Mouse (Mus musculus): ENCODE measurements around the gene Inpp4a.

Gene Inpp4a

DNA sequence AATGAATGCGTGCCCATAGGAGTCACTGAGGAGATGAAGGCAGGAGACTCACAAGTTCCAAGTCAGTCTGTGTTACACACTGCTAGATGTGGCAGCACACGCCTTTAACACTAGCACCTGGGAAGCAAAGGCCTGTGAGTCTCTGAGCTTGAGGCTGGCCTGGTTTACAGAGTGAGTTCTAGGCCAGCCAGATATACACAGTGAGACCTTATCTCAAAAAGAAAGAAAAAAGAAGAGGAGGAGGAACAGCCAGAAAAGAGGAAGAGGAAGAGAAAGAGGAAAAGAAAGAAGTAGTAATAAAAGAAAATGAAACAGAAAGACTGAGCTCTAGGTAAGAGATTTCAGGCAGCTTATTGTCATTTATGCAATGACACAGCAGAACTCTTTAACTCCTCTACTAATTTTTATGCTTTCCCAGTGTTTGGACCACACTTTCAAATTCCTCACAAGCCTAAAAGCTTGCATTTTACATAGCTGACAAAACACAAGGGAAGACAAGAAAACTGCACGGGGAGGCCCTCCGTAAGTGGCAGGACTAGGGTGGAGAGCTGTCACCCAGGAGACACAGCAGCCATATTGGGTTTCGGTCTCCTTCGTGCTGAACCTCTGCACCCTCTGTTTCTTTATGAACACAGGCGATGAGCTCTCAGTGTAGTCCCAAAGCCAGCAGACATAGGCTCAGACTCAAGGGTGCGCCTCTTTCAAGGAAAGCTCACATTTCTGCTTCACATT lies 127.6 kb downstream of the Inpp4a start:
- no peak for DNase-seq

DNA sequence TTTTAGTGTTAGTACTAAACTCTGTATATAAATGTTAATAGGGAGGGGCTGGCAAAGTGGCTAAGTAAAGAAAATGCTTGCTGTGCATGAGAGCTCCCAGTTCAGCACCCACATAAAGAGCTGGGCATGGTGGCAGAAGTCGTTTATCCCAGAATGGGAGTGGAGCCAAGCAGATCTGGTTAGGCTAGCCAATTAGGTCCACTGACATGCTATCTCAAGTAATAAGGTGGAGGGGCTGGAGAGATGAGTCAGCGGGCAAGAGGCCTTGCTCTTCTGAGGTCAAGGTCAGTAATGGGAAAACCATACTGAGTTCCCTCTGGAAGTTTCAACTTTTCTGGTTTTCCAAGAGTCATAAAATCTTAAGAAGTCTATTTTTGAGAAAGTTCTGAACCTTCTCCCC lies 129.2 kb downstream of the Inpp4a start:
- no peak for DNase-seq

DNA sequence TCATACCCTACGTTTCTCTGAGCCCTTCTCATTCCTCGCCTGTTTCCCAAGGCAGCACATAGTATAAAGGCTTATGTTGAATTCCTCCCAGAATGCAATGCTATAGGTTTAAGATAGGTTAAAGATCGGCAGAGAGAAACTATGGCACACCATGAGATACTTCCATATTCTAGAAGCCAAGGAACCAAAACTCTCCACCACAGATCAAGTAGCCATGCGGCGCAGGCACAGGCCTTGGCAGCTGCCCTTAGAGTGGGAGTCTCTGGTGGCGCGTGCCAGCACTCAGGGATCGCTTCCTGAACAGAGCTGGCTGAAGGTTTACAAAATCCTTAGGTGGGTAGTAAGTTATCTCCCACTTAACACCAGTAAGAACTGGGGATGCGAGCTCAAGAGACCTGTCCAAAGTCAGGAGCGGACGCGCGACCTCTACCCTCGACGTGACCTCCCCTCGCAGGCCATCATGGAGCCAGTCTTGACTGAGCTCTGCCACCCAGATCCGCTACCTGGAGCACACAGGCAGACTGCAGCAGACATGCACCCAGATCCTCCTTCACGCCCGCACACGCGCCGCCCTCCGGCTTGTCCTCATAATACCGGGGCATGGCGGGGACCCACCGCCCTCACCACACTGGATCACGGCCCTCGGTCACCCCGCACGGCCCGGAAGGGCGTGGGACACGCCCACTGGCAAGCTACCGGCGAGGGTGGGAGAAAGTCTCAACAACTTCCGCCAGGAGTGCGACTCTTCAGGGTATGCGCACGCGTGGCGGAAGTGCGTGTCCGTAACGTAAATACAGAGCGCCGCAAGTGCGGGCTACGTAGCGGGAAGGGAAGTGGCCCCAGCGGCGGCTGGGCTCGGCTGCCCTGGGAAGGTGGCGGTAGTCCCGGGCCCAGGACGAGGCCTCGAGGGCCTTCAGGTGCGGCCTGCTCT lies 130.0 kb downstream of the Inpp4a start, which contains the start of the genes Coa5 and Unc50:
Gene Coa5 (minus strand): TSS at position 738 of the 931 bp plus-strand sequence.
Gene Unc50 (plus strand): TSS at position 774 of the 931 bp plus-strand sequence.
- DNase-seq: peak; percentile 96 to 97

DNA sequence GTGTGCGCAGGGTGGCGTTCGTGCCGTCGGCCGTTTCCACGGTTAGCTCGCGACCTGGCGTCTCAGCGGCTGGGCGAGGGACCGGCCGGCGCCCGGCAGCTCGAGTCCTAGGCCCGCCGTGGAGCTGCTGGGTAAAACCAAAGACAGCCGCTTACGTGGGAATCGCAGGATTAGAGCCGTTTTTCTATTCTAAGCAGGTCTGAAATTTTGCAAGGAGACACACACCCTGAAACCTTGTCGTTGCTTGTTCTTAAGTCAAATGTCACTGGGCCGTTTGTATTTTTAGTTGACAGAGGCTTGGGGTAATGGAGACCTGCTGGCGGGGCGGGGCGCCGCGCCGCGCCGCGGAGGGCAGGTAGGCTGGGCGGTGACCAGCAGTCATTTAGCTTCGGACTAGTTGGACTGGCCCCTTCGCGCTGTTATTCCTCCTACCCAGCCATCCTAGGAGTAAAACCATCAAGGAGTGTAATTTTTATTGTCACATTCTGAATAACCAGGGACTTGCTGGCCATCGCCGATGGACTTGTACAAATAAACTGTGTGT lies 130.7 kb downstream of the Inpp4a start:
- no peak for DNase-seq

DNA sequence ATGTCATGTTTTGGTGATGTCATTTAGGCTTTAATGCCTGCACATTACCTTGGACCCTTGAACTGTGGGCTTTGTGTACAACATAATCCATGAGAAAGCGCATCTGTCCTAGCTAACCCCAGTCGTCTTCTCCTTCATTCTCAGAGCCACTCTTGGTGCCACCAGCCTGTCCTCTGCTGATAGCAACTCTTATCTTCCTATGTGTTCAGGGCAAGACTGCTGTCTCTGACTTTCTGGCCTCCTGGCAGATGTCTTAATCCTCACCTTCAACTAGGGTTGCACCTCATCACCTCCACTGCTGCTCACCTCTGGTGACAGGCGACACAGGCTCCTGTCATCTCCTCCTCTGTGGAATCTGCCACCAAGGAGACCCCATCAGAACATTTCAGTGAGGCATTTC lies 136.8 kb downstream of the Inpp4a start:
- no peak for DNase-seq

DNA sequence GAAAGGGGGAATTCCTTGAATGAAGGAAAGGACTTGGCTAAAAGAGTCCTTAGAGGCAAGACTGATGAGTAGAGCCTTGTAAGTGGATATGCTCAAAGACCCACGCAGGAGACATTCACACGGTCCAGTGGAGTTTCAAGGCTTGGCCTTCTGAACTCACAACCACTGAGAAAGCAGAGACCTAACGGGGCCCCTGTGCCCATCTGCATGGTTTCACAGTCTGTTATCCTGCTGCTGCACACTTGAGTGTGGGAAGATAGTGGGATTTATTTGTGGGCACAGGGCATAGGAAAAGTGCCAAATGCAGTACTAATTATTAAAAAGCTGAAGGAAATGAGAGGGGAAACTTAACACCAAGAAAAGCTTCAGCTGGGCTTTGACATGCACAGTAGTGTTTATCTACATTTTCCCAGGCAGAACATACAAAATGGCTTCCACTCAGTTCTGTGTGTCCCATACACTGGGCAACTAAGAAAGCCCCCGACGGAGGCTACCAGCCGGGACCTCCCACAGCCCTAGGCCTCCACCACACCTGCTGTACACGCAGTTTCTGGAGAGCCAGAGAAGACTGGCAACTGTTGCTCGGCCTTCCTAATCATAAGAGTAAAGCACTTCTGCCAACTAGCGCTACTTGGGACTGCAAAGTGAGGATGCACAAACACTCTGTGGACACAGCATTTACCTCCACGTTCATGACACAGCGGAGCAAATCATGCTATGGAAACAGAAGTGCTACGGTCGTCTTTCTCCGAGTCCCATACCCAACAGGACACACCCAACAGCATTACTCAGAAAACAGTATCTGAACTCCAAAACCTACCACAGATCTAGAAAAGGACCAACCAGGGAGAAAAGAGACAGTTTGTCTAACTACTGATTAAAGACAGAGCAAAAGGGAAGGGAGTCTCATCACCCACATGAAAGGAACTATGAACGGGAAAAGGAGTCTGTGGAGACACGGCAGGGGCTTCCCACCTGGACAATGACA lies 143.5 kb downstream of the Inpp4a start:
- DNase-seq: no peak

DNA sequence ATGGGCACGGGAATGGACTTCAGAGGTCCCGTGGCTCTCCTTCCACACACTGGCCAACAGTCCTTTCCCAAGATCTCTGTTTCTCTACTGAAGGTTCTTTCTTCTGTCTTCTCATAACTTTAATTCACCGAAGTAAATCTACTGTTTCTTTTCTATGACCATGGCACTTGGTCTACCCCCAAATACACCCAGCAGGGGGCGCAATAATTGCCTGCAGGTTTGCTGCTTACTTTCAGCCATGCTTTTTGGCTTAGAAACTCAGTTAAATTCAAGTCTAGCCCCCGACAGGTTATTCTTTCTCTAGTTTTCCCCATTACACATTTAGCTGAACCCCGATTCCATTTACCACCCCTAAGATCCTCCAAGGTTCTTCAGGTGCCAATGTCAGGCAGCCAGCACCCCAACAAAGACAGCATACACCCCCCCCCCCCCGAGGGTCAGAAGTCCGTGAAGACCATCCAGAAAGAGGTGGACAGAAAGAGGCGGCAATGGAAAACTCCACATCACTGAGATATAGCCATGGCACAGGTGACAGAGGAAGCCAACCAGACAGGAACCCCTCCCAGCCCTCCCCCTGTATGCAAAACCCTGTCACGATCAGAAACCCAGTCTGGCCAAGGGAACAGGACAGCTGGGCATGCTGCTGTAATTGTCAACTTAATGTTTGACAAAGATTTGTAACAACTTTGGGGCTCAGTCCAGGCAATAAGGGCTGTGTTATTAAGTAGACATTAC lies 148.9 kb downstream of the Inpp4a start:
- DNase-seq: peak; percentile 57 to 67

DNA sequence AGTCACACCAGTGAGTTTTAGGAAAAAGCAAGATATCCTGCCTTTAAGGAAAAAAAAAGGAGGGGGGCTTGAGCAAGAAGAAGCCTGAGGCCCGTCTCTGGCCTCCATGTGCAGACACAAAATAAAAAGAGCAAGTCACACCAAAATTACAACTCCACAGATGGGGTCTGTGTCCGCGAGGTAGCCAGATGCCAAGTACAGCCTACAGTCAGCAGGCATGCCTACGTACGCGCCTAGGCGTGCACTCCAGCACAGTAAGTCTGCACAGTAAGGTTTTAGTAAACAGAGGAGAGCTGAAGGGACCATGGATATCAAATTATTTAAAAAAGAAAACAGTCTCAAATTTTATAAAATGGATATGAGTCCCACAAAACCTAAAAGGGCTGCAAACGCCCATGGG lies 151.6 kb downstream of the Inpp4a start:
- no peak for DNase-seq

DNA sequence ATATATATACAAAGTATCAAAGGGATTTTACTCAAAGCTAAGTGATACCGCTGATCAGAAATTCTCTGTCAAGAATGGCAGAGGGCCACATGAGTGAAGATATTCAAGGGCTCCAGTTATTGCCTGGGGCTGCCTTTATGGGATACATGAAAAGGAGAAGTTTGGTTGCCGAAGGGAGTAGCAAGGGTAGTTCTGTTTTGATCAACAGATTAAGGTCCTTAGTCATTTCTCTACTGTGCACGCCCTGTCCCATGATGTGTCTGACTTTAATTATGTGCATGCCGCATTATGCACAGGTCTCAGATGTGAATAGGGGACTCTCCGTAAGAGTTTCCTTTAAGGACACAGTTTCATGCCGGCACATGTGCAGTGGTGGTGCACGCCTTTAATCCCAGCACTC lies 157.9 kb downstream of the Inpp4a start:
- no peak for DNase-seq
